ENCODE assay signal across 12 mouse cellular contexts in the genomic region with DNA sequence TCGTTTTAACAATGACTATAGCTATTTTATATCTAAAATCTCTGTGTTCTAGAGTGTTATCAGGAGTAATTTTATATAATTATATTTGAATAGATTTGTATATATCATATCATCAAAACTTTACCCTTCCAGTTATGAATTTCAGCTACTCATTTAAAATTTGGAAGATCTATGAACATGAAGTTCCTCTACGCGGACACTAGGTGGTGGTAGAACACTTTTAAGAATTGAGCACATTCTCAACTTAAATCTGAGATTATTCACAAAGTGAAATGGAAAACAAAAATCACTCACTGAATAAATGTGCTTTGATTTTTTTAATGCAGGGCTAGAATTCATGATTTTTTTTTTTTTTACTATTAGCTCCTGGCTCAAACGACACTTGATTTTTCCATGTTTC.
DNase-seq lines count a peak whose midpoint lies in the region; ATAC-seq and TF ChIP-seq lines count a peak whose summit lies in the region.
"Had no signal": no experiment of that assay in that cellular context is flagged by ENCODE, and none has a peak within 500 bp of the region (broad histone marks: within the 10 kb centered on the region; RNA-seq: fewer than 3 reads in every experiment).

No protein-coding gene starts in this region.

- DNase-seq in lung, postnatal 0 days (ENCODE audit: low spot score) = peak; percentile 56
- DNase-seq in lung, adult 18-20 months = no peak
- peak; percentile 1 for DNase-seq in c-Kit-positive CD71-negative TER-119-negative erythroid progenitor cells, embryonic 14.5 days (ENCODE audit: low read depth)
- no peak for DNase-seq in stomach, postnatal 0 days (ENCODE audit: low spot score)
- DNase-seq in adrenal gland, postnatal 10 days = no peak
- no peak for DNase-seq in urinary bladder, postnatal 36 days (ENCODE audit: low spot score in 2 of 2)
- DNase-seq: cerebellum, adult 2 months; lung, postnatal 14 days had no signal

- no peak overlapping the region for H3K4me3 ChIP-seq in forebrain, embryonic 13.5 days
- no peak overlapping the region for H3K4me3 ChIP-seq in forebrain, embryonic 16.5 days (replicated peaks; ENCODE audit: low read length)
- no peak overlapping the region for H3K4me3 ChIP-seq in lung, postnatal 0 days (ENCODE audit: low read depth, low read length)
- H3K4me3 ChIP-seq in stomach, postnatal 0 days (ENCODE audit: low read depth, low read length) = no peak overlapping the region

- peak; percentile 27; the same call in 1 of the 2 replicates for ATAC-seq in forebrain, embryonic 13.5 days
- no peak for ATAC-seq in forebrain, embryonic 16.5 days
- ATAC-seq in lung, postnatal 0 days = no peak
- ATAC-seq in stomach, postnatal 0 days (ENCODE audit: low FRiP score, low TSS enrichment) = no peak
- ATAC-seq: hindbrain, embryonic 16.5 days had no signal

- H3K9me3 ChIP-seq in forebrain, embryonic 13.5 days (replicated peaks) = no peaks in the 10 kb centered on the region
- no peaks in the 10 kb centered on the region for H3K9me3 ChIP-seq in forebrain, embryonic 16.5 days (ENCODE audit: control insufficient read depth, low read length)
- no peaks in the 10 kb centered on the region for H3K9me3 ChIP-seq in lung, postnatal 0 days (ENCODE audit: low read length)
- H3K9me3 ChIP-seq in stomach, postnatal 0 days (ENCODE audit: control insufficient read depth, low read length) = no peaks in the 10 kb centered on the region
- H3K9me3 ChIP-seq: G1E had no signal

- no peak for TF ChIP-seq EP300 in lung, postnatal 0 days (IDR thresholded peaks at IDR 0.05)
- TF ChIP-seq EP300 in stomach, postnatal 0 days (optimal IDR thresholded peaks at IDR 0.05) = no peak

- H3K4me2 ChIP-seq in forebrain, embryonic 13.5 days = no peak overlapping the region
- no peak overlapping the region for H3K4me2 ChIP-seq in forebrain, embryonic 16.5 days (ENCODE audit: low read length)
- H3K4me2 ChIP-seq in lung, postnatal 0 days (replicated peaks; ENCODE audit: low read depth, low read length) = no peak overlapping the region
- H3K4me2 ChIP-seq in stomach, postnatal 0 days (replicated peaks; ENCODE audit: low read depth) = no peak overlapping the region

- no peak overlapping the region for H3K27ac ChIP-seq in forebrain, embryonic 13.5 days
- no peak overlapping the region for H3K27ac ChIP-seq in forebrain, embryonic 16.5 days (ENCODE audit: low read length)
- H3K27ac ChIP-seq in lung, postnatal 0 days (ENCODE audit: low read length) = no peak overlapping the region
- no peak overlapping the region for H3K27ac ChIP-seq in stomach, postnatal 0 days (replicated peaks)

- H3K27me3 ChIP-seq in forebrain, embryonic 13.5 days = no peaks in the 10 kb centered on the region
- H3K27me3 ChIP-seq in forebrain, embryonic 16.5 days (replicated peaks; ENCODE audit: control insufficient read depth, insufficient read depth, low read length) = no peaks in the 10 kb centered on the region
- H3K27me3 ChIP-seq in lung, postnatal 0 days (replicated peaks; ENCODE audit: insufficient read depth, low read length) = no peaks in the 10 kb centered on the region
- H3K27me3 ChIP-seq in stomach, postnatal 0 days (ENCODE audit: control insufficient read depth, insufficient read depth, low read length) = no peaks in the 10 kb centered on the region

- no peak overlapping the region for H3K9ac ChIP-seq in forebrain, embryonic 13.5 days
- no peak overlapping the region for H3K9ac ChIP-seq in forebrain, embryonic 16.5 days (replicated peaks; ENCODE audit: low read depth, low read length)
- H3K9ac ChIP-seq in lung, postnatal 0 days (replicated peaks; ENCODE audit: low read depth) = no peak overlapping the region
- no peak overlapping the region for H3K9ac ChIP-seq in stomach, postnatal 0 days (ENCODE audit: low read length)

- no peaks in the 10 kb centered on the region for H3K4me1 ChIP-seq in forebrain, embryonic 13.5 days
- H3K4me1 ChIP-seq in forebrain, embryonic 16.5 days (replicated peaks; ENCODE audit: control insufficient read depth, insufficient read depth, low read length) = no peaks in the 10 kb centered on the region
- H3K4me1 ChIP-seq in lung, postnatal 0 days (ENCODE audit: insufficient read depth, low read depth, low read length) = no peaks in the 10 kb centered on the region
- no peaks in the 10 kb centered on the region for H3K4me1 ChIP-seq in stomach, postnatal 0 days (replicated peaks; ENCODE audit: control insufficient read depth, insufficient read depth)

- 39% methylated on average over 4 of the region's 4 CpGs for WGBS in forebrain, embryonic 13.5 days
- WGBS in forebrain, embryonic 16.5 days = 35% methylated on average over 4 of the region's 4 CpGs
- whole genome bisulfite sequencing in lung, postnatal 0 days = 23% methylated on average over 4 of the region's 4 CpGs
- 26% methylated on average over 4 of the region's 4 CpGs for whole genome bisulfite sequencing in stomach, postnatal 0 days

- H3K36me3 ChIP-seq in forebrain, embryonic 13.5 days (ENCODE audit: poor library complexity, severe bottlenecking) = no peaks in the 10 kb centered on the region
- H3K36me3 ChIP-seq in forebrain, embryonic 16.5 days (ENCODE audit: control insufficient read depth, insufficient read depth) = no peaks in the 10 kb centered on the region
- no peaks in the 10 kb centered on the region for H3K36me3 ChIP-seq in lung, postnatal 0 days (ENCODE audit: insufficient read depth, low read length)
- no peaks in the 10 kb centered on the region for H3K36me3 ChIP-seq in stomach, postnatal 0 days (ENCODE audit: control insufficient read depth, insufficient read depth, low read length)
- H3K36me3 ChIP-seq: G1E had no signal

- peak; percentile 62 for TF ChIP-seq CTCF in lung, postnatal 0 days (IDR thresholded peaks at IDR 0.05)
- peak; percentile 81 for TF ChIP-seq CTCF in stomach, postnatal 0 days (IDR thresholded peaks at IDR 0.05; ENCODE audit: low read depth)

Comparison
In these comparisons a context has a peak if more than half of its experiments do, and no peak if none do; other contexts are left out.
1. DNase-seq: peak in lung, postnatal 0 days (single experiment) and c-Kit-positive CD71-negative TER-119-negative erythroid progenitor cells, embryonic 14.5 days (single experiment); none in lung, adult 18-20 months (0 of 2), stomach, postnatal 0 days (single experiment), adrenal gland, postnatal 10 days (single experiment) and urinary bladder, postnatal 36 days (0 of 2).